In genomic region chr12:88713456-88713855, GRCm38 (mm10) we compare ENCODE assay signal across 21 mouse cellular contexts. TPM values are rescaled to one million over a fixed set of nuclear protein-coding genes. Genes with fewer than 3 reads are reported as not detected.
DNase-seq lines count a peak whose midpoint lies in the region.
"Had no signal": no experiment of that assay in that cellular context is flagged by ENCODE, and none has a peak within 500 bp of the region (broad histone marks: within the 10 kb centered on the region; RNA-seq: fewer than 3 reads in every experiment).

No protein-coding gene starts in this region.

- DNase-seq in layer of hippocampus, adult 18-20 months (ENCODE audit: low spot score in 2 of 2), result peak; percentile 73
- DNase-seq in layer of hippocampus, postnatal 14 days (ENCODE audit: low spot score in 2 of 2), result no peak
- peak; percentile 55 to 86 for DNase-seq in left cerebral cortex, adult 9 months (ENCODE audit: low spot score in 2 of 2)
- no peak for DNase-seq in left cerebral cortex, adult 11 months (ENCODE audit: low spot score)
- peak; percentile 63 for DNase-seq in layer of hippocampus, adult 9-11 months
- DNase-seq in right cerebral cortex, postnatal 25 days, result peak; percentile 70
- DNase-seq in gastrocnemius, postnatal 36 days, result no peak
- DNase-seq in adrenal gland, adult 2 months, result no peak
- DNase-seq: adrenal gland, adult 8-10 months; cerebellum, adult 8-10 months; gastrocnemius, postnatal 10 days; heart, postnatal 14 days; kidney, adult 11 months; kidney, postnatal 25 days; thymus, adult 2 months; thymus, postnatal 4 days had no signal

- intact Hi-C loops in gastrocnemius, postnatal 36 days (cut with DNase I), result no loop called here

RNA-seq across cellular contexts. Expression of gene Nrxn3, which starts 9.2 kb away (rescaled TPM):
- 100 to 1,000 TPM; 175 to 204 TPM for total RNA-seq in layer of hippocampus, adult 18-20 months (2021)
- 100 to 1,000 TPM; 178 to 192 TPM for total RNA-seq in layer of hippocampus, postnatal 14 days (2021)
- total RNA-seq in gastrocnemius, postnatal 36 days (2021), result under 1 TPM in 1 of 2 experiments, not detected in 1; 0.23 TPM
- under 1 TPM; 0.10 to 0.49 TPM for total RNA-seq in adrenal gland, adult 2 months (2021)
- 0.18 TPM in 1 of 2 replicates, not detected in the other for polyA plus RNA-seq in adrenal gland, adult 2 months (2012; rRNA removed)
- total RNA-seq: granulocyte monocyte progenitor cell, adult 5-6 weeks; megakaryocyte progenitor cell, adult 5-6 weeks; neutrophil, adult 5-6 weeks had no signal
- polyA plus RNA-seq: CD4-positive, CD25-positive, alpha-beta regulatory T cell, adult 4 months; spleen, adult 2 months had no signal

Comparison
In these comparisons a context has a peak if more than half of its experiments do, and no peak if none do; other contexts are left out.
1. DNase-seq: peak in layer of hippocampus, adult 18-20 months (2 of 2), left cerebral cortex, adult 9 months (2 of 2), layer of hippocampus, adult 9-11 months (single experiment) and right cerebral cortex, postnatal 25 days (single experiment); none in layer of hippocampus, postnatal 14 days (0 of 2), left cerebral cortex, adult 11 months (single experiment), gastrocnemius, postnatal 36 days (0 of 2) and adrenal gland, adult 2 months (single experiment).
2. RNA of gene Nrxn3, which starts 9.2 kb away (total RNA-seq): 175 to 204 TPM in layer of hippocampus, adult 18-20 months and 178 to 192 TPM in layer of hippocampus, postnatal 14 days; 0.10 to 0.49 TPM in adrenal gland, adult 2 months and 0.23 TPM in gastrocnemius, postnatal 36 days; every median in the first group is over 100 times any median in the second.